Mouse (Mus musculus) retina, embryonic 14.5 days (tissue): ENCODE measurements around the gene Ehd4.

Experiments used
- DNase-seq: peaks from one replicate; pipeline ENCODE4 v3.0.0-alpha.2; 2015; ENCODE audit warnings: low spot score

Gene Ehd4

GRCm38 (mm10) chr2:120144390-120144789 lies 10.0 kb downstream of the Ehd4 start:
- no peak for DNase-seq

- DNase-seq = no peak
Observed at GRCm38 (mm10) chr2:120142336-120142735, 12.1 kb downstream of the Ehd4 start.

GRCm38 (mm10) chr2:120141671-120142070 lies 12.7 kb downstream of the Ehd4 start:
- no peak for DNase-seq

- DNase-seq = no peak
Observed at GRCm38 (mm10) chr2:120140326-120140725, 14.1 kb downstream of the Ehd4 start.

- no peak for DNase-seq
Observed at GRCm38 (mm10) chr2:120139091-120139490, 15.3 kb downstream of the Ehd4 start.

- no peak for DNase-seq
Observed at GRCm38 (mm10) chr2:120137281-120137680, 17.1 kb downstream of the Ehd4 start.

GRCm38 (mm10) chr2:120134453-120135075 lies 19.8 kb downstream of the Ehd4 start:
- no peak for DNase-seq

GRCm38 (mm10) chr2:120131881-120132280 lies 22.5 kb downstream of the Ehd4 start:
- DNase-seq = no peak

GRCm38 (mm10) chr2:120129252-120129908 lies 25.0 kb downstream of the Ehd4 start:
- DNase-seq = no peak

GRCm38 (mm10) chr2:120128611-120129051 lies 25.8 kb downstream of the Ehd4 start:
- no peak for DNase-seq

- DNase-seq = no peak
Observed at GRCm38 (mm10) chr2:120128011-120128410, 26.4 kb downstream of the Ehd4 start.

GRCm38 (mm10) chr2:120126901-120127300 lies 27.5 kb downstream of the Ehd4 start:
- no peak for DNase-seq

- DNase-seq = no peak
Observed at GRCm38 (mm10) chr2:120126408-120126807, 28.0 kb downstream of the Ehd4 start.

- no peak for DNase-seq
Observed at GRCm38 (mm10) chr2:120125461-120125860, 28.9 kb downstream of the Ehd4 start.

GRCm38 (mm10) chr2:120124946-120125345 lies 29.5 kb downstream of the Ehd4 start:
- DNase-seq = peak; percentile 9

- DNase-seq = no peak
Observed at GRCm38 (mm10) chr2:120124096-120124495, 30.3 kb downstream of the Ehd4 start.

- no peak for DNase-seq
Observed at GRCm38 (mm10) chr2:120122983-120123382, 31.4 kb downstream of the Ehd4 start.

GRCm38 (mm10) chr2:120117346-120117745 lies 37.1 kb downstream of the Ehd4 start:
- no peak for DNase-seq

GRCm38 (mm10) chr2:120116362-120116761 lies 38.0 kb downstream of the Ehd4 start:
- DNase-seq = no peak

- no peak for DNase-seq
Observed at GRCm38 (mm10) chr2:120114977-120115376, 39.4 kb downstream of the Ehd4 start.

GRCm38 (mm10) chr2:120113963-120114362 lies 40.4 kb downstream of the Ehd4 start:
- DNase-seq = no peak

- no peak for DNase-seq
Observed at GRCm38 (mm10) chr2:120113476-120113875, 40.9 kb downstream of the Ehd4 start.

- no peak for DNase-seq
Observed at GRCm38 (mm10) chr2:120111596-120111995, 42.8 kb downstream of the Ehd4 start.

- DNase-seq = no peak
Observed at GRCm38 (mm10) chr2:120111172-120111571, 43.2 kb downstream of the Ehd4 start.
